In genomic region chr6:125256222-125256966, GRCm38 (mm10) we compare ENCODE assay signal across 10 mouse cellular contexts. TPM values are rescaled to one million over a fixed set of nuclear protein-coding genes. Genes with fewer than 3 reads are reported as not detected.
DNase-seq lines count a peak whose midpoint lies in the region; ATAC-seq and TF ChIP-seq lines count a peak whose summit lies in the region.
"Had no signal": no experiment of that assay in that cellular context is flagged by ENCODE, and none has a peak within 500 bp of the region (broad histone marks: within the 10 kb centered on the region; RNA-seq: fewer than 3 reads in every experiment).

No protein-coding gene starts in this region.

- no peak overlapping the region for H3K27ac ChIP-seq in kidney, embryonic 16.5 days (ENCODE audit: low read length)
- H3K27ac ChIP-seq in embryonic fibroblast, embryonic 13.5 days (ENCODE audit: insufficient read depth, low read length): peak overlapping the region; percentile 49
- peak overlapping the region; percentile 4; the same call in 1 of the 2 replicates for H3K27ac ChIP-seq in limb, embryonic 13.5 days
- H3K27ac ChIP-seq: embryonic facial prominence, embryonic 10.5 days had no signal

- H3K4me3 ChIP-seq in kidney, embryonic 16.5 days (ENCODE audit: low read length): no peak overlapping the region
- no peak overlapping the region for H3K4me3 ChIP-seq in embryonic fibroblast, embryonic 13.5 days (ENCODE audit: insufficient read depth, low read length)
- H3K4me3 ChIP-seq in limb, embryonic 13.5 days: no peak overlapping the region
- H3K4me3 ChIP-seq: embryonic facial prominence, embryonic 10.5 days had no signal

- ATAC-seq in kidney, embryonic 16.5 days (ENCODE audit: low FRiP score, low TSS enrichment): no peak
- 0 out of 2 replicates have a peak, but pooled peaks have one; percentile 15 for ATAC-seq in limb, embryonic 13.5 days (ENCODE audit: low FRiP score, low read depth)

- no peaks in the 10 kb centered on the region for H3K36me3 ChIP-seq in kidney, embryonic 16.5 days (ENCODE audit: insufficient read depth, low read length)
- H3K36me3 ChIP-seq in limb, embryonic 13.5 days: no peaks in the 10 kb centered on the region
- H3K36me3 ChIP-seq: embryonic facial prominence, embryonic 10.5 days had no signal

- no peak overlapping the region for H3K4me2 ChIP-seq in kidney, embryonic 16.5 days (replicated peaks; ENCODE audit: low read depth, low read length)
- H3K4me2 ChIP-seq in limb, embryonic 13.5 days (replicated peaks): no peak overlapping the region

- TF ChIP-seq POLR2A in embryonic fibroblast, embryonic 13.5 days (IDR thresholded peaks at IDR 0.05; ENCODE audit: low read depth, low read length): no peak

- no peak overlapping the region for H3K9ac ChIP-seq in kidney, embryonic 16.5 days (replicated peaks; ENCODE audit: low read length)
- no peak overlapping the region; the same call in 1 of the 2 replicates for H3K9ac ChIP-seq in limb, embryonic 13.5 days

- WGBS in kidney, embryonic 16.5 days: 73% methylated on average over 8 of the region's 8 CpGs
- whole genome bisulfite sequencing in limb, embryonic 13.5 days: 78% methylated on average over 8 of the region's 8 CpGs

- intact Hi-C loops in left cerebral cortex, postnatal 10 days (cut with DNase I): no loop called here

- no peaks in the 10 kb centered on the region for H3K27me3 ChIP-seq in kidney, embryonic 16.5 days (ENCODE audit: insufficient read depth, low read length)
- H3K27me3 ChIP-seq in limb, embryonic 13.5 days: no peaks in the 10 kb centered on the region

- peak; percentile 68 for DNase-seq in kidney, adult 18-20 months
- peak; percentile 56 for DNase-seq in NIH3T3 (ENCODE audit: low read depth)
- no peak for DNase-seq in embryo, embryonic 10.5 days (ENCODE audit: low spot score)
- DNase-seq in left cerebral cortex, postnatal 10 days (ENCODE audit: extremely low spot score in 1 of 2, low spot score in 2 of 2): no peak
- no peak for DNase-seq in testis, postnatal 14 days (ENCODE audit: low spot score)

- TF ChIP-seq CTCF in embryonic fibroblast, embryonic 13.5 days (IDR thresholded peaks at IDR 0.05; ENCODE audit: borderline replicate concordance, insufficient read depth, low read length): no peak

- H3K4me1 ChIP-seq in kidney, embryonic 16.5 days (ENCODE audit: insufficient read depth, low read length): no peaks in the 10 kb centered on the region
- peaks cover 8% of the 10 kb centered on the region; the same call in 1 of the 2 replicates for H3K4me1 ChIP-seq in embryonic fibroblast, embryonic 13.5 days (ENCODE audit: control insufficient read depth, insufficient read depth, low read length)
- H3K4me1 ChIP-seq in limb, embryonic 13.5 days: peaks cover 29% of the 10 kb centered on the region

- 0 out of 2 replicates have a peak, but pooled peaks cover 3% of the 10 kb centered on the region for H3K9me3 ChIP-seq in kidney, embryonic 16.5 days (ENCODE audit: low read length)
- no peaks in the 10 kb centered on the region for H3K9me3 ChIP-seq in limb, embryonic 13.5 days
- H3K9me3 ChIP-seq: embryonic facial prominence, embryonic 10.5 days had no signal

RNA-seq across cellular contexts. Expression of gene Cd27, which starts 19.6 kb away (rescaled TPM):
- polyA plus RNA-seq in kidney, embryonic 16.5 days (2015; fragmentation: Nextera tagmentation; extraction: Ambion mirVana): 2.1 and 2.5 TPM in 2 replicates
- not detected in 2 replicates for polyA plus RNA-seq in embryonic fibroblast, embryonic 13.5 days (2011; ENCODE audit: insufficient read length, low read depth, missing spikeins)
- polyA plus RNA-seq in limb, embryonic 13.5 days (2015; fragmentation: Nextera tagmentation; extraction: Ambion mirVana): 2.5 and 3.8 TPM in 2 replicates
- not detected for total RNA-seq in left cerebral cortex, postnatal 10 days (2021)

RNA-seq across cellular contexts. Expression of gene Tapbpl, which starts 24.7 kb away (rescaled TPM):
- 7.4 and 8.2 TPM in 2 replicates for polyA plus RNA-seq in kidney, embryonic 16.5 days (2015; fragmentation: Nextera tagmentation; extraction: Ambion mirVana)
- polyA plus RNA-seq in embryonic fibroblast, embryonic 13.5 days (2011; ENCODE audit: insufficient read length, low read depth, missing spikeins): 5.7 and 6.3 TPM in 2 replicates
- polyA plus RNA-seq in limb, embryonic 13.5 days (2015; fragmentation: Nextera tagmentation; extraction: Ambion mirVana): 3.1 and 3.2 TPM in 2 replicates
- 1 to 10 TPM; 2.4 to 2.5 TPM for total RNA-seq in left cerebral cortex, postnatal 10 days (2021)

RNA-seq across cellular contexts. Expression of gene Tuba3a, which starts 29.4 kb away (rescaled TPM):
- 0.19 and 0.65 TPM in 2 replicates for polyA plus RNA-seq in kidney, embryonic 16.5 days (2015; fragmentation: Nextera tagmentation; extraction: Ambion mirVana)
- polyA plus RNA-seq in embryonic fibroblast, embryonic 13.5 days (2011; ENCODE audit: insufficient read length, low read depth, missing spikeins): not detected in 2 replicates
- 0.80 and 0.91 TPM in 2 replicates for polyA plus RNA-seq in limb, embryonic 13.5 days (2015; fragmentation: Nextera tagmentation; extraction: Ambion mirVana)
- total RNA-seq in left cerebral cortex, postnatal 10 days (2021): not detected
- polyA plus RNA-seq: heart, embryonic 14.5 days had no signal

RNA-seq across cellular contexts. Expression of gene Vamp1, which starts 41.0 kb away (rescaled TPM):
- polyA plus RNA-seq in kidney, embryonic 16.5 days (2015; fragmentation: Nextera tagmentation; extraction: Ambion mirVana): 7.5 and 7.7 TPM in 2 replicates
- 4.2 and 4.3 TPM in 2 replicates for polyA plus RNA-seq in embryonic fibroblast, embryonic 13.5 days (2011; ENCODE audit: insufficient read length, low read depth, missing spikeins)
- polyA plus RNA-seq in limb, embryonic 13.5 days (2015; fragmentation: Nextera tagmentation; extraction: Ambion mirVana): 6.1 and 7.0 TPM in 2 replicates
- total RNA-seq in left cerebral cortex, postnatal 10 days (2021): 10 to 100 TPM; 25.7 to 26.5 TPM

RNA-seq across cellular contexts. Expression of gene Ltbr, which starts 57.3 kb away (rescaled TPM):
- 71.6 and 73.7 TPM in 2 replicates for polyA plus RNA-seq in kidney, embryonic 16.5 days (2015; fragmentation: Nextera tagmentation; extraction: Ambion mirVana)
- polyA plus RNA-seq in embryonic fibroblast, embryonic 13.5 days (2011; ENCODE audit: insufficient read length, low read depth, missing spikeins): 67.1 and 77.6 TPM in 2 replicates
- polyA plus RNA-seq in limb, embryonic 13.5 days (2015; fragmentation: Nextera tagmentation; extraction: Ambion mirVana): 45.1 and 46.2 TPM in 2 replicates
- 1 to 10 TPM; 9.4 to 9.7 TPM for total RNA-seq in left cerebral cortex, postnatal 10 days (2021)

Comparison
In these comparisons a context has a peak if more than half of its experiments do, and no peak if none do; other contexts are left out.
1. DNase-seq: peak in kidney, adult 18-20 months (single experiment) and NIH3T3 (single experiment); none in embryo, embryonic 10.5 days (single experiment), left cerebral cortex, postnatal 10 days (0 of 2) and testis, postnatal 14 days (single experiment).